Mouse (Mus musculus) liver, embryonic 15.5 days (tissue): ENCODE measurements around the gene Peak1. TPM values are rescaled to one million over a fixed set of nuclear protein-coding genes. Genes with fewer than 3 reads are reported as not detected.

Experiments used
- ATAC-seq: fragments of 200-750 bp; cut with Nextera tagmentation; 2 replicates; pipeline ENCODE4 v1.8.0; 2017; ENCODE audit warnings: moderate number of reproducible peaks, mild to moderate bottlenecking, moderate library complexity; ENCODE audit not compliant: insufficient read depth
- H3K27ac ChIP-seq: fragments of 300-500 bp; sonication (generic); replicated peaks from 2 replicates; pipeline ENCODE4 v1.5.1; 2015; ENCODE audit warnings: mild to moderate bottlenecking, inconsistent platforms
- H3K27me3 ChIP-seq: fragments of 300-500 bp; sonication (generic); 2 replicates; pipeline ENCODE4 v1.6.1; 2015; ENCODE audit warnings: mild to moderate bottlenecking, inconsistent platforms
- H3K36me3 ChIP-seq: fragments of 300-500 bp; sonication (generic); replicated peaks from 2 replicates; pipeline ENCODE4 v1.6.1; 2015; ENCODE audit warnings: moderate library complexity, mild to moderate bottlenecking, inconsistent platforms
- H3K4me1 ChIP-seq: fragments of 300-500 bp; sonication (generic); replicated peaks from 2 replicates; pipeline ENCODE4 v1.6.1; 2015; ENCODE audit warnings: inconsistent platforms
- H3K4me2 ChIP-seq: fragments of 300-500 bp; sonication (generic); 2 replicates; pipeline ENCODE4 v1.6.1; 2015; ENCODE audit warnings: moderate library complexity, mild to moderate bottlenecking, inconsistent platforms
- H3K4me3 ChIP-seq: fragments of 300-500 bp; sonication (generic); replicated peaks from 2 replicates; pipeline ENCODE4 v1.5.1; 2015; ENCODE audit warnings: mild to moderate bottlenecking, inconsistent platforms
- H3K9ac ChIP-seq: fragments of 300-500 bp; sonication (generic); 2 replicates; pipeline ENCODE4 v1.6.1; 2015; ENCODE audit warnings: moderate library complexity, mild to moderate bottlenecking, inconsistent platforms
- H3K9me3 ChIP-seq: fragments of 300-500 bp; sonication (generic); replicated peaks from 2 replicates; pipeline ENCODE4 v1.6.1; 2016; ENCODE audit warnings: inconsistent platforms
- WGBS: fragments of 180-500 bp; shearing (Covaris S2); methylation state at CpG from one replicate; pipeline ENCODE4 v1.1.7; 2015; ENCODE audit warnings: mixed read lengths; ENCODE audit not compliant: insufficient replicate concordance; 5-methylcytosine and 5-hydroxymethylcytosine counted together
- polyA plus RNA-seq: library from polyadenylated mRNA; unstranded; fragments of >200 nt; fragmentation: Nextera tagmentation; extraction: Ambion mirVana; gene quantifications from 2 replicates; pipeline ENCODE4 v1.2.1, GENCODE M21; 2015

Peak1 gene
- polyA plus RNA-seq, 1 experiment from 2014 or later = 2.4 TPM

GRCm38 (mm10) chr9:56309079-56309478 lies 108.8 kb downstream of the Peak1 start:
- no peaks in the 10 kb centered on the region for H3K4me1 ChIP-seq
- no peak overlapping the region for H3K27ac ChIP-seq
- no peaks in the 10 kb centered on the region for H3K36me3 ChIP-seq
- ATAC-seq = no peak
- no peaks in the 10 kb centered on the region for H3K27me3 ChIP-seq
- H3K9ac ChIP-seq = no peak overlapping the region
- H3K4me3 ChIP-seq = no peak overlapping the region
- H3K4me2 ChIP-seq = no peak overlapping the region
- no peaks in the 10 kb centered on the region for H3K9me3 ChIP-seq
- WGBS = 65% methylated on average over 2 of the region's 2 CpGs

- H3K36me3 ChIP-seq = no peaks in the 10 kb centered on the region
Observed at GRCm38 (mm10) chr9:56304526-56304925, 113.3 kb downstream of the Peak1 start.

GRCm38 (mm10) chr9:56302921-56303465 lies 114.9 kb downstream of the Peak1 start:
- no peak overlapping the region for H3K9ac ChIP-seq
- no peak overlapping the region for H3K27ac ChIP-seq
- no peaks in the 10 kb centered on the region for H3K9me3 ChIP-seq
- no peaks in the 10 kb centered on the region for H3K27me3 ChIP-seq
- H3K4me2 ChIP-seq = no peak overlapping the region
- no peak overlapping the region for H3K4me3 ChIP-seq
- no peaks in the 10 kb centered on the region for H3K36me3 ChIP-seq
- ATAC-seq = no peak
- no peaks in the 10 kb centered on the region for H3K4me1 ChIP-seq
- 44% methylated on average over 3 of the region's 3 CpGs for WGBS

More at GRCm38 (mm10) chr9:56304526-56304925, 113.3 kb downstream of the Peak1 start:
- H3K4me2 ChIP-seq = no peak overlapping the region
- 72% methylated on average over 2 of the region's 2 CpGs for WGBS
- H3K9ac ChIP-seq = no peak overlapping the region
- no peaks in the 10 kb centered on the region for H3K9me3 ChIP-seq
- H3K27ac ChIP-seq = no peak overlapping the region
- no peak for ATAC-seq
- H3K27me3 ChIP-seq = no peaks in the 10 kb centered on the region
- H3K4me1 ChIP-seq = no peaks in the 10 kb centered on the region
- H3K4me3 ChIP-seq = no peak overlapping the region

GRCm38 (mm10) chr9:56290019-56290418 lies 127.8 kb downstream of the Peak1 start:
- Histone ChIP-seq H3K36me3 (no peaks in the 10 kb centered on the region), H3K9me3 (no peaks in the 10 kb centered on the region), H3K4me3 (no peak overlapping the region), H3K27me3 (no peaks in the 10 kb centered on the region), H3K4me2 (no peak overlapping the region), H3K4me1 (no peaks in the 10 kb centered on the region), H3K27ac (no peak overlapping the region), H3K9ac (no peak overlapping the region)
- ATAC-seq = no peak
- 72% methylated on average over 2 of the region's 2 CpGs for WGBS

- H3K27ac ChIP-seq = no peak overlapping the region
- no peak overlapping the region for H3K4me2 ChIP-seq
- no peaks in the 10 kb centered on the region for H3K9me3 ChIP-seq
- no peaks in the 10 kb centered on the region for H3K27me3 ChIP-seq
- H3K4me3 ChIP-seq = no peak overlapping the region
- H3K36me3 ChIP-seq = no peaks in the 10 kb centered on the region
- WGBS = 76% methylated on average over 5 of the region's 5 CpGs
- H3K9ac ChIP-seq = no peak overlapping the region
- no peaks in the 10 kb centered on the region for H3K4me1 ChIP-seq
- ATAC-seq = no peak
Observed at GRCm38 (mm10) chr9:56282481-56282880, 135.4 kb downstream of the Peak1 start.

- H3K4me2 ChIP-seq = no peak overlapping the region
- H3K9me3 ChIP-seq = no peaks in the 10 kb centered on the region
- no peak overlapping the region for H3K27ac ChIP-seq
- no peaks in the 10 kb centered on the region for H3K4me1 ChIP-seq
- H3K27me3 ChIP-seq = no peaks in the 10 kb centered on the region
- no peak overlapping the region for H3K4me3 ChIP-seq
- H3K36me3 ChIP-seq = no peaks in the 10 kb centered on the region
- no peak overlapping the region for H3K9ac ChIP-seq
- WGBS = 61% methylated on average over 3 of the region's 3 CpGs
- ATAC-seq = no peak
Observed at GRCm38 (mm10) chr9:56273576-56273975, 144.3 kb downstream of the Peak1 start.

GRCm38 (mm10) chr9:56272247-56272598 lies 145.6 kb downstream of the Peak1 start:
- 28% methylated on average over 2 of the region's 2 CpGs for WGBS
- no peaks in the 10 kb centered on the region for H3K36me3 ChIP-seq
- no peaks in the 10 kb centered on the region for H3K27me3 ChIP-seq
- no peak overlapping the region for H3K27ac ChIP-seq
- no peak overlapping the region for H3K4me2 ChIP-seq
- no peak for ATAC-seq
- H3K9ac ChIP-seq = no peak overlapping the region
- H3K4me3 ChIP-seq = no peak overlapping the region
- no peaks in the 10 kb centered on the region for H3K4me1 ChIP-seq
- no peaks in the 10 kb centered on the region for H3K9me3 ChIP-seq

GRCm38 (mm10) chr9:56271326-56272246 lies 146.3 kb downstream of the Peak1 start:
- no peak overlapping the region for H3K9ac ChIP-seq
- H3K4me2 ChIP-seq = no peak overlapping the region
- H3K27me3 ChIP-seq = no peaks in the 10 kb centered on the region
- H3K9me3 ChIP-seq = no peaks in the 10 kb centered on the region
- H3K36me3 ChIP-seq = no peaks in the 10 kb centered on the region
- no peak for ATAC-seq
- 72% methylated on average over 21 of the region's 21 CpGs for WGBS
- H3K27ac ChIP-seq = no peak overlapping the region
- no peak overlapping the region for H3K4me3 ChIP-seq
- H3K4me1 ChIP-seq = no peaks in the 10 kb centered on the region

- H3K4me1 ChIP-seq = peaks cover 6% of the 10 kb centered on the region; the same call in 1 of the 2 replicates
- H3K9ac ChIP-seq = no peak overlapping the region
- no peak overlapping the region for H3K27ac ChIP-seq
- H3K4me2 ChIP-seq = no peak overlapping the region
- no peaks in the 10 kb centered on the region for H3K36me3 ChIP-seq
- H3K4me3 ChIP-seq = no peak overlapping the region
- 75% methylated on average over 3 of the region's 3 CpGs for WGBS
- ATAC-seq = no peak
- no peaks in the 10 kb centered on the region for H3K9me3 ChIP-seq
- no peaks in the 10 kb centered on the region for H3K27me3 ChIP-seq
Observed at GRCm38 (mm10) chr9:56269101-56269500, 148.8 kb downstream of the Peak1 start.

- Histone ChIP-seq H3K4me3 (no peak overlapping the region), H3K27me3 (no peaks in the 10 kb centered on the region), H3K9me3 (no peaks in the 10 kb centered on the region), H3K4me1 (peaks cover 13% of the 10 kb centered on the region), H3K9ac (no peak overlapping the region), H3K27ac (no peak overlapping the region), H3K4me2 (no peak overlapping the region), H3K36me3 (no peaks in the 10 kb centered on the region)
- WGBS = 48% methylated on average over 7 of the region's 7 CpGs
- no peak for ATAC-seq
Observed at GRCm38 (mm10) chr9:56266200-56266815, 151.6 kb downstream of the Peak1 start.

GRCm38 (mm10) chr9:56265460-56266199 lies 152.2 kb downstream of the Peak1 start:
- Histone ChIP-seq H3K4me2 (no peak overlapping the region), H3K36me3 (no peaks in the 10 kb centered on the region), H3K4me3 (no peak overlapping the region), H3K9ac (no peak overlapping the region), H3K9me3 (no peaks in the 10 kb centered on the region; the same call in 1 of the 2 replicates), H3K27me3 (no peaks in the 10 kb centered on the region), H3K27ac (no peak overlapping the region), H3K4me1 (peaks cover 13% of the 10 kb centered on the region)
- ATAC-seq = no peak
- 47% methylated on average over 5 of the region's 5 CpGs for WGBS
